Mouse (Mus musculus): ENCODE measurements at regions not wholly inside any gene's neighbourhood (a gene's known extent, or its start where the extent isn't known, plus 50 kb on each side); places are given as distances from the start of the nearest gene placed in this dataset.

DNA sequence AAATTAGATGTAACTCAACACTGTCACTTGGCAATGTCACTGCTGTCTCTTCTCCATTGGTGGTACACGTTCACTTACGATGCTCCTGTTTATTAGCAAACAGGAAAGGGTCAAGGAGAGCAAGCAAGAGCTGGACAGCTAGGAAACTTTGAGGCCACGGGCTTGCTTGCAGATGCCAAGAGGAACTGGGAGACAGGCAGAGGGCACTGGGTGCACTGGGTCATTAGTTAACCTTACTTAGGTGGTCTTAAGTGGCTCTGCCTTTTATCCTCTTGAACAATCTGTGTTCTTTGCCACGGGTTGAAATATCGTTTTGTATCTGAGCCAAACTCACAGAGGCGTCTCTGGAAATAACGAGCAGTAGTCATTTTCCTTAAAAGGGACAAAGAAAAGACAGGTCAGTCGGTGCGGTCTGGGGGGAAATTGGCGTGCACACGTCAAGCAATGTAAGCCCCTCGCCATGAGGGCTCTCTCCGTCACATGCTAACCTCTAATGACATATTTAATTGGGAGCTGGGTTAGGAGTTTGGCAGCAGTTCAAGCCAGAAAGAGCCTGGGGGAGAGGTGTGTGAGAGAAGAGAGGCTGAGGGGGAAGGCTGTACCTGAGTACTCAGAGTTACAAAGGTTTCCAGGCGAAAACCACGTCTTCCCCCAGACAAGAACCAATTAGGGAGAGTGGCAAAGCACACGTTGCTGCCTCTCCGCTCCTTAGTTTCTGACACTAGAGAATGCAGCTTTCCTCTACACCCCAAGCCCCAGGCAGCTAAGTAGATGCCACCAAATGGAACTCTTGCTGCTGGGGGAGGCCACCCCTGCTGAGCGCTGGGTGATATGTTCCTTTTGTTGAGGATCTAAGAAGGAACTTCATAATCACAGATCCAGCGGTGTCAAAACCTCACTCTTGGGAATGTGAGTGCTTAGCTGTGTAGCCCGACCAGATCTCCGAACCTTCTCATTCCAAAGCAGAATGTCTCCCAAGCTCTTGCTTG is 140.0 kb upstream of the Tut7 start:
- DNase-seq (ENCODE audit: low read depth, low spot score), result no peak

DNA sequence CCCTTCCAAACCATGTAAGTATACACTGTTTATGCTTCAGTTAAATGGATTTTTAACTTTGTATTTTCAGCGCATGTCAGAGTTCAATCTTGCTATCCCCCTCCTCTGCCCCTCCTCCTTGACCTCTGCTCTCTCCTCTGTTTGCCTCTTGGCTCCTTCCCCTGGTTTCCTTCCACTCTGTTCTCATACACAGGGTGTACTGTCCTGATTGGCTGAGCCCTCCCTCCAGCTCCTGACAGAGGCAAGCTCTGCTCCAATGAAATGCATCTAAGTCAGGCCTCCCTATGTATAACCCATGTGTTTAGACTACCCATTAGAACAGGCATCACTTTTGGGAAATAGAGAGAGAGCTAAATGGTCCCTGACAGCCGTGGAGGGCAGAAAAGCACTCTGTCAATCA is 133.5 kb upstream of the Tut7 start:
- no peak for DNase-seq (ENCODE audit: low read depth, low spot score)

DNA sequence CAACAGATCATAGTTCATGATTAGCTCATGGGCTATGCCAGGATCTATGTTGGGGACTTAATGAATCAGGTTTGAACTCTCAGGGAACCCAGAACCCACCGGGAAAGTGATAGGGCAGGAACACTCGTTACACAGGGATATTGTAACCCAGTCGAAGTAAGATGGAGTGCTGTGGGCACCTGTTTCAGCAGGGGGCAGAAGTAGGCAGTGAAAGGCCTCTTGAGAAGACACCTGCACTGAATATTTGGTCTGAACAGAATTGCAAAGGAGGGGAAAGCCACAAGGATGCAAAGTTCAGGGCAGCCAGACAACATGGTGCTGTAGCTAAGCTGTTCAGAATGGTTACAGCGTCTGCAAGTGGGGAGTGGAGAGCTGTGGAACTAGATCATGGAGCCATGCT is 129.9 kb upstream of the Tut7 start:
- DNase-seq (ENCODE audit: low read depth, low spot score), result no peak

DNA sequence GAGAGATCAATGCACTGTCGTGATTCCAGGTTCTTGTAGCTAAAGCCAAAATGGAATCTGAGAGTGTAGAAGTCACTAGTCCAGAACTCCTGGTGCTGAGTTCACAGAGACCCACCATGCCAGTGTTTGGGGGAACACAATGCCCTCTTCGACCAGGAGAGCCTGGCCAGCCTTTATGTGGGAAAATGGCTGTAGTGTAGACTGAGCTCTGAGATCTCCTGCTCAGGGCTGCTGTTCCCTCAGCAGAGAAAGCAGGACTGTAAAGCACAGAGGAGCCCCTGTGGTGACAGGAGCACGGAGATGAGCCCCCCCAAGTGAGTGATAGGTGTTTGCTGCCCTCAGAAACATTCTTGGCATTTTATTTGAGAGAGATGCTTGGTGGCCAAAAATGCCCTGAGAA is 129.2 kb upstream of the Tut7 start:
- no peak for DNase-seq (ENCODE audit: low read depth, low spot score)

DNA sequence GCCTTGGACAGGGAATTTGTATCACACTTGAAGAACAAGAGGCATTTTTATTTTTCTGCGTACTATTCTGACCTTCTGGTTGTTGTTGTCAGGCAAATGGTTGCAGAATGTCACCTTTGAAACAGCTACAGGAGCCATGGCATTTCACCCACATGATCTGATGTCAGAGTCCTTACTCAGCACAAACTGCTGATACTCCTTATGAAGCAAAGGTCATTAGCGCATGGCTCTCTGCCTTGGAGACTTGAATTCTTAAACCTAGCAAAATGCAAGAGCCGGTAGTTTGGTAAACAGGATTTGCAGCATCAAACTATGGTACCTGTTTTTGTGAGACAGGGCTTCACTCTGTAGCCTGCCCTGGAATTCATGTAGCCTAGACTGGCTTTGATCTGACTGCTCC is 127.3 kb upstream of the Tut7 start:
- no peak for DNase-seq (ENCODE audit: low read depth, low spot score)

DNA sequence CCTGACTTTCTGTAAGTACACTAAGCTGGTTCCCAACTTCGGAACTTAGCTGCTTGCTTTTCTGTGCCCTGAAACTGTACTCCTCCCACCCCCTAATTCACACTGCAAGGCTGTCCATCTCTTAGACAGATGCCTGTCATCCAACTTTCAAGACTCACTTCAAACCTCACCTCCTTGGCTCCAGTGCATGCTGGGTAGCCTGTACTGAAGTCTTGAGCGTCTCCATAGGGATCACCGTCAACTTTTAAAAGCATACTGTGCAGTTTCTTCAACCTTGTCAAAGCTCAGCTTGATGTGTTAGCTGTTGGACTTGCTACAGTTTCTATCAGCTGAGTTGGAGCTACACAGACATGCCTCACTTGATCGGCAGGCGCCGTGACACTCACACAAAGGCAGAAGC is 126.5 kb upstream of the Tut7 start:
- DNase-seq (ENCODE audit: low read depth, low spot score), result no peak

DNA sequence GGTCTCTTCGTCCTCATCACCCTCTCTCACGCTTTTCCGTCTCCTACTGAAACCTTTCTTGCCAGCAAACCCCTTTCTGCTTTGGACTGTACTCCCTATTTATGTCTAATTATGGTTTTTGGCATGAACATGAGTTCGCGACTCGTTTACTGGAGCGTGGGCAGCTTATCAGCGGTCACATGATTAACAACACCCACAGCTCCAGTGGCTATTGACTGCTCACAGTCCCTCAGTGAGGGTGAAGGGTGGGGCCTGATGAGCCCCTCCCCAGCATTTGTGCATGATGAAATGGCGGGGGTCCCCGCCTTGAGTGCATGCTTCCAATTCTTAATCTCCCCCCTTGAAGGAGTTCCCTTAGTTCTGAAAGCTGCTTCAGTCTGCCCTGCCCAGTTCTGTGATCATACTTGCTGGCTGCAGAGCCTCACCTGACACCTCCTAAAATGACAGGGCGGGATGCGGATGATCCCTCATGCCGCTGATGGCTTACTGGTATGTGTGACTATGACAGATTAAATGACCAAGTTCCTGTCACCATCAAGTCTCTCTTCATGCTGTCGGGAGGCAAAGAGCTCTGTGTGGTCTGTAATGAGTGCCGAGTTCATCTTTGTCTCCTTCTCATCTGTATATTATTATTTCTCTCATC is 125.7 kb upstream of the Tut7 start:
- no peak for DNase-seq (ENCODE audit: low read depth, low spot score)

DNA sequence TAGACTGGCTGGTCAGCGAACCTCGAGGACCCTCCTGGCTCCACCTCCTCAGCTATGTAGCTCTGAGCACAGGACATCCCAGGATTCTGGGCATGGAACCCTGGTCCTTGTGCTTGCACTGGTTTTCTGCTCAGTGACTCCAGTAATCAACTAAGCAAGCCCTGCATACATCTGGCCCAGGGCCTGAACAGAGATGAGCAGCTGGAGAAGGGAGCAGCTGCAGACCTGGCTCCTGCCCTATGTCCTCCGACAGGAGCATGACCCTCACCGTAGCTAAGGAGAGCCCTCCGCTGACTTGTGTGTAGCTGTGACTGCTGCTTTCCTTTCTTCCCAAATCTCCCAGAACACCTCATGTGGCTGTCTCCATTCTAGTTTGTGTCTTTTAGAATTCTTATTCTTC is 124.5 kb upstream of the Tut7 start:
- DNase-seq (ENCODE audit: low read depth, low spot score), result no peak

DNA sequence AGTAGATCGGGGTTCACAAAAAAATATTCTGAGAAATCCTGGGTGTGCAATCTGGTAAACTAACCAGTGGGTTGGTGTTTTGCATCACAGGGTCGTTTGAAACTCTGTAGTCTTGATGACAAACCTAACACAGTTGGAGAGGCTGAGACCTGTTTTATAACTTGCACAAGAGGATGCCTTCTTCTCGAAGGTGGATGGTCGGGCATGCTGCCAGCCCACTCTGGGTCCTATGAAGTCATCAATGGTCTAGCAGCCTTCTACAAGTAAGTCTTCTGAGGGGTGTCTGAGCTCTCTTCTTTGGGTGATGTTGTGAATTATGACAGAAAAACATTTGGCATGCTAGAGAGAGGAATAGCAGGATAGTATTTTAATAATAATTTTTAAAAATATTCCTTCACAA is 123.6 kb upstream of the Tut7 start:
- no peak for DNase-seq (ENCODE audit: low read depth, low spot score)

DNA sequence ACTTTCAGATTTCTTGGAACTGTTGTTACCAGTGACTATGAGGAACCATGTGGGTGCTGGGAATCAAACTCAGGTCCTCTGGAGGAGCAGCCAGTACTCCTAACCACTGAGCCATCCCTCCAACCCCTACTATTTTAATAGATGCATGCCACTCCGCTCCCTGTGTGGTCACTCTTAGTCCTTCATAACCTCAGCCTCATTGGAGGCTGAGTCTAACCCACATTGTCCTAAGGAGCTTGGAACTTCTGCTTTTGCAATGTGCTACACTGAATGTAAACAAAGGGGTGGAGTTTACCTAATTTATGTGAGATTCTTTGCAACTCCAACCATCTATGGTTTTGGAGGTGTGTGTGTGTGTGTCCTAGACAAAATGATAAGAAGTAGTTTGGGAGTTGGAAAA is 122.7 kb upstream of the Tut7 start:
- DNase-seq (ENCODE audit: low read depth, low spot score), result no peak

DNA sequence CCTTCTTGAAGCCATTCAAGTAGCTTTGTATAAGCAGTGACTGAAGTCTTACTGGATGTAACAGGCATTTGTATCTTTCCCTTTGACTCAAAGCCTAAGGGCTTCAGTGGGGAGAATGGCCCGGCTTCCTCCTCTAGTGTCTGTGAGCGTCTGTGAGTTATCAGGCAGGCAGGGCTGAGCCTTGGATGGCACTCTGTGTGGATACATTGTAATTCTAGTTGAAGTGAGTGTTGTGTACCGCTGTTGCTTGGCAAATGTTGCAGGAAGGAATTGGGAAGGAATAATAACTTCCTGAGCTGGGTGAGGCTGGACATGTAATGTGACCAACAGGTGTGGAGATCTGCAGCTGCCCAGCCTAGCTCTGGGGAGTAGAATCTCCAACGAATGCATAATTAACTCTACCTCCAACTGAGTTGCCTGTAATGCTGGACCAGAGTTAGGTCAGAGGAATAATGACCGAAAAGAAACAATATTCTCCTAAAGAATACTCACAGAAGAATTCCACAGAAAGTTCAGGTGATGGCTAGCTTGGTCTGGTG is 120.7 kb upstream of the Tut7 start:
- no peak for DNase-seq (ENCODE audit: low read depth, low spot score)

DNA sequence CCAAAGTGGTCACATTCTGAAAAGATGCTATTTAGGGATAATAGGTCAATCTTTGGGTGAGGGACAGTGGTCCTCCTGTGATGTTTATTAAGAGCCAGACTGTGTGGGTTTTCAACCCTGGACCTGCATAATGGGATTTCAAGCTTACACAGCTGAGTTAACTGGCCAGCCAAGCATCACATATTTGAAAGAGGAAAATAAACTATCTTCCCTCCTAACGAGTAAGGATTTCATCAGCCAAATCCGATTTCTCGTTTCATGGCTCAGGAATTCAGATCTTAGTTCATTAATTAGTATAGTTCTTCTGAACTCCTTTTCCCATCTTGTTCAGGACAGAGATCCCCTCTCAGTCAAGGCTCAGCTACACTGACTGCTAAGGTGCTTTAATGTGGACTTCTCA is 120.1 kb upstream of the Tut7 start:
- DNase-seq (ENCODE audit: low read depth, low spot score), result no peak

DNA sequence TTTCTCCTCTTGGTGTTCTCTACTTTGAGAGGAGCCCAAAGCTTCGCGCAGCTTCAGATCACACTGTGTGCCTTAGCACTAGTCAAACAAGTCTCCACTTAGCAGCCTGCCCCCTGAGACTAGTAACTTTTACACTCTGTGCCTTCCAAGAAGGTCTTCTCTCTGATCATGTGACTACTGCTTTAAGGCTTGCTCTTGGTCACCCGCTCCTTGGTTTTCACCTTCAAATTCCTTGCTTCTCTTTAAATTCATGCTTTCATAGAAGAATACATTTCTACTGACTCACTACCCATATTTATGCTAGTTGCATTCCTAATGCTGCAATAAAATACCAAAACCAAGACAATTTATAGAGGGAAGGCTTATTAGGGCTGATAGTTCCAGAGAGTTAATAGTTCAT is 118.6 kb upstream of the Tut7 start:
- DNase-seq (ENCODE audit: low read depth, low spot score), result no peak

DNA sequence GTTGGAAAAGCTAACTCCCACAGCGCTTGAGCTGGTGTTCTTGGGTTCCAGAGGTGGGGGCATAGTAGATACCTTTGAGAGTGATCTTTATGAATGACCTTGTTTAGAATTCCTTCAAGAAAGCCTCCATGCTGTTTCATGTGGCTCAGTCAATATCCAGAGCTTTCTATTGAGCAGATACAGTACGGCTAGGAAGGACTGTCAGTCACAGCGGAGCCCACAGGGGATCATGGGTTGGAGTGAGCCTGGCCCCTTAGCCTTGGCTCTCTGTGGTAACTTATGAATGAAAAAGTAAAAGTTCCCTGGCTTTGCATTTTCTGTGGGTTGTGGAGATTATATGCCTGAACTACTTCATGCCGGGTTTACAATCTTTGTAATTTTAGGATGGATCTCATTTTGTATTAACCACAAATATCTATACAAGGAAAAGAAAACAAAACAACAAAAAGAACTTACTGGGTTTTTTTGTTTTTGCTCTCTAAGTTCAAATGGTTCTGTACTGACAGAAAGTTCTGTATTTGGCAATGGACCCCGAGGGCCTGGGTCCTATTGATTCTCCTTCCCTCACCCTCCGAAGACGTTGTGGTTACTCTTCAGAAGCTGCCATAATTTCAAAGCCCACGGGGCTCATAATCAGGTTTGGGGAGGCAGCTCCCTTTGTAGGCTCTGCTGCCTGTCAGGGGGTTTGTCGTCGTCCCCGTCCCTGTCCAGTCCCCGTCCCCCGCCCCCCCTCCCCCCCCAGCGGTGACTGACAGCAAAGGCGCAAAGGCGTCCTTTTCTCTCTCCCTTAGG is 117.7 kb upstream of the Tut7 start:
- no peak for DNase-seq (ENCODE audit: low read depth, low spot score)

DNA sequence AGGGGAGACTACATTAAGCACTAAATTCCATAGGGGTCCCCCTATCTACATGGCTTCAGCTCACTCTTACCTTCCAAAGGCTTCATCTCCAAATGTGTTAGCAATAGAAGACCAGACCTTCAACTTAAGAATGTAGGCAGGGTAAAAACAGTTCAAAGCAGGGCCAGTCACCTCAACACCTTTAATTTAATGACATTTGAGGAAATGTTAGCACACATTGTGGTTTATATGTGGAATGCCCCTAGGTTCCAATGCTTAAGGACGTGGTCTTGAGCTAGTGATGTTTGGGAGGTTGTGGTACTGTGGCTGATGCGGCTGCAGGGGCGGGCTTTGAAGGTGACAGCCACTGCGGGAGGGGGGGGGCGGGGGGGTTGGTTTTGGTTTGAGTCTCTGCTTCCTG is 116.9 kb upstream of the Tut7 start:
- no peak for DNase-seq (ENCODE audit: low read depth, low spot score)

DNA sequence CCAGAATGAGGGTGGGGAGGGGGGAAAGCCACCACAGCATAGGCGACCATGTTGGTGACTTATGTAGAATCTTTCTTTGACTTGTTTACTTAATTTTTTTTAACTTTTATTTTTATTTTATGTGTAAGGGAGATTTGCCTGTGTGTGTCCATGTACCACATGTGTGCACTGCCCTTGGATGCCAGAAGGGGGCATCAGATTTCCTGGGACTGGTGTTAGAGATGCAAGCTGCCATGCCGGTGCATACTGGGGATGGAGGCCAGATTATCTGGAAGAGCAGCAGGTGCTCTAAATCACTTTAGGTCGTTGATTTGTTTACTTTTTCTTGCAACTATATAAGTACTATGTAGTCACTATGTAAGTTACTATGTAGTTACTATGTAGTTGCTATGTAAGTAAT is 114.2 kb upstream of the Tut7 start:
- no peak for DNase-seq (ENCODE audit: low read depth, low spot score)

DNA sequence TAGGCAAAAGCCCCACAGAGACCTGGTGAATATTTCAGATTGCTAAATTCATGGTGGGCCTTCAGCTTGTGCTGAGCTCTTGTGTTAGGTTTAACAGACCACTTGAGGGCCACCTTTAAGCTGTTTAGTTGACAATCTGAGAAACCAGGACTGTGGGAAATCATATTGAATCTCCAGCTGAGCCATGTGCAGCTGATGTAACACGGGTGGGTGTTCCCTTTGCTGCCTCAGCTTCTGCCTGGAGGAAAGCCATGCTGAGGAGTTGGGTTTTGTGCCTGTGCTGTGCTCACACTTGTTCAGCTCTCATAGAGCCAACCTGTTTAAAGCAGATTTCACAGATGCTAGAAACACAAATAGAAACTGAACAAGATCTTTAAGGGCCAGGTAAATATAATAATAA is 111.6 kb upstream of the Tut7 start:
- DNase-seq (ENCODE audit: low read depth, low spot score), result no peak

DNA sequence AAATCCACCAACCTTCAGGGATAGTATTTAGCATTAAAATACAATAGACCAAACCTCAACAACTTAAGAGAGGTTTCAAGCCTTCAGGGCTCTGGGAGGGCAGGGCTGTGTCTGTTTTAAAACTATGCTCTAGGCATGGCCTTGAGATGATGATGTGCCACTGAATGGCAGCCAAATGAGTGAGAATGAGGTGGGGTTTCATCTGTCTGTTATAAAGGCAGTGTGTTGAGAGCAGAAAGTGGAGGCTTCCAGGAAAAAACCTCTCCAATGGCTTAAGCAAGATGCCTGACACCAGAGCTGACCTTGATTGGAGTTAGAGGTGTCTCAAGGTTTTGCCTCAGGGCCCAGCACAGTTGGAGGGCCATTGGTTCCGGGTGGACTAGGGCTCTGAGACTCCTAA is 111.1 kb upstream of the Tut7 start:
- DNase-seq (ENCODE audit: low read depth, low spot score), result no peak

DNA sequence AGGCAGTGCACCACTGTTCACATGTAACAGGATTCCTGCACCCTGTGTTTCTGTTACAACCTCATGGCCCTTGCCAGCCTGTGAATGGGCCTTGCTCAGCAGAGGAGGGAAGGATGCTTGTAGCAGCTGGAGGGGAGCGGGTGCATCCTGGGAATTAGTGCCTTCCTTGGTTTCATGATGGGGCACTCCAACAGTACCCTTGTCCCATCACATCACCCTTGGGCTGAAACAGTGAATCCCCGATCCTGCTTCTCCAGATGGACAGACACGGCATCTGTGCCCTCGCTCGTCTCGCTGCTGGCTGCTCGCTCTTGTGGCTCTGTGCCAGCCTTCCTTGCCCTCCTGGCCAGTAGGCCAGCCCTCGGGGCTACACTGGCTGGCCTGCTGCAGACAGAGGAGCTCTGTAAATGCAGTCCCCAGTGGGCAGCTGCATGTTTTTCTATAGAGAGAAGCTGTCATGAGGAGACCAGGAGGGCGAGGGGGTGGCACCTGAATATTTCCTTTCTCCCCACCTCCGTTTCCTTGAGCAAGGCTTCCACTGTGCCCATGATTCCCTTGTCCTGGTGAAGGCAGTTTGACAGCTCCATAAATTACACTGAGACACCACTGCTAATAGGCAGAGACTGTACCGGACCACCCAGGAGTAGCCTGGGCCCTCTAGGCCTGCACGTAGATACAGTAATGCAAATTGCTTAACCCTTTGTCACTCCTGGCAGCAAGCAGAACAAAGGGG is 104.6 kb upstream of the Tut7 start:
- DNase-seq (ENCODE audit: low read depth, low spot score), result no peak

DNA sequence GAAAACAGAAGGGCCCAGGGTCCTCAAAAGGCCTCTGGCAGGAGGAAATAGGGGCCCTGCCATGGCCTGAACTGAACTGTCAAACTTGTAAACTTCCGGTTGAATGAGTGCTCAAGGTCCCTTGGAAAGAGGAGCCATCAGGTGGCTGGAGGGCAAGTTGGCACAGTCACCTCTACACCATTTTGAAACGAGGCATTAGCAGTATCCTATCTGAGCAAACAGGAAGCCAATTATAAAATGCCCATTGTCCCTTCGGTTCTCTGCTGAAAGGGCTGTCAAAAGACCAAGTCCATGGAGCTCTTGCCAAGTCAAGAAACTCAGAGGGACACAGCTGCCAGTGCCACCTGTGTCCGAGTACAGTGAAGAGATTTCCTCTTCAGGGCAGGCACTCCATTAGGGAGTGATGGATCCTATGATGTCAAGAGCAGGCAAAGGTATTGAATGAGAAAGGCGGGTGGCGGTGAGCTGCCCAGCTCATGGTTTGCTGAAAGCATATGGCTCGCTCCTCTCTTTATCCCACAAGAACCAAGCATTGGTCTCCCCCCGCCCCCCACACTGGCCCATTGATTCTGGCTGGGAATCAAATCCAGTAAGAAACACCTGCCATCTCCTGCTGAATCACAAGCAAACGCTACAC is 103.0 kb upstream of the Tut7 start:
- no peak for DNase-seq (ENCODE audit: low read depth, low spot score)

DNA sequence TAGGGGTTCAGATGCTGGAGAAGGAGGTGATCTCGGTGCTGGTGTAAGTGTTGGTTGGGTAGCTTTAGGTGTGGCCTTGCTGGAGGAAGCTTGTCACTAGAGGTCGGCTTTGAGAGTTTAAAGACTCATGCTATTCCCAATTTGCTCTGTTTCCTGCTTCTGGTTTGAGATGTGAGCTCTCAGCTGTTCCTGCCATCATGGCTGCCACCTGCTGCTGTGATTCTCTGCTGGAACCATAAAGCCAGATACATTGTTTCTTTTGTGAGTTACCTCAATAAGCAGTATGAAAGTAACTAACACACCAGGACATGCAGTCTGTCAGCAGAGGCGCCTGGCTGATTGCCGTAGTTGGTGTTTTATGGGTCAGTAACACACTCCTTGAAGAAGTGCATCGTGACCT is 94.2 kb upstream of the Tut7 start:
- no peak for DNase-seq (ENCODE audit: low read depth, low spot score)
